Mouse (Mus musculus) kidney, embryonic 16.5 days (tissue): ENCODE data around the gene Kazald1. TPM values are rescaled to one million over a fixed set of nuclear protein-coding genes. Genes with fewer than 3 reads are reported as not detected.

Experiments used
- ATAC-seq: fragments of 200-750 bp; cut with Nextera tagmentation; 2 replicates; pipeline ENCODE4 v1.8.0; 2017; ENCODE audit warnings: moderate TSS enrichment; ENCODE audit not compliant: low FRiP score, low TSS enrichment
- H3K27ac ChIP-seq: fragments of 300-500 bp; sonication (generic); 2 replicates; pipeline ENCODE4 v1.5.1; 2014; ENCODE audit warnings: low read length
- H3K27me3 ChIP-seq: fragments of 300-500 bp; sonication (generic); 2 replicates; pipeline ENCODE4 v1.6.1; 2014; ENCODE audit warnings: low read length, control low read depth, mixed read lengths; ENCODE audit not compliant: insufficient read depth
- H3K36me3 ChIP-seq: fragments of 300-500 bp; sonication (generic); 2 replicates; pipeline ENCODE4 v1.6.1; 2014; ENCODE audit warnings: low read length, control low read depth, mixed read lengths; ENCODE audit not compliant: insufficient read depth
- H3K4me1 ChIP-seq: fragments of 300-500 bp; sonication (generic); 2 replicates; pipeline ENCODE4 v1.6.1; 2014; ENCODE audit warnings: low read length, control low read depth, mixed read lengths; ENCODE audit not compliant: insufficient read depth
- H3K4me2 ChIP-seq: fragments of 300-500 bp; sonication (generic); replicated peaks from 2 replicates; pipeline ENCODE4 v1.6.1; 2014; ENCODE audit warnings: low read depth, low read length
- H3K4me3 ChIP-seq: fragments of 300-500 bp; sonication (generic); 2 replicates; pipeline ENCODE4 v1.5.1; 2014; ENCODE audit warnings: mild to moderate bottlenecking, low read length
- H3K9ac ChIP-seq: fragments of 300-500 bp; sonication (generic); replicated peaks from 2 replicates; pipeline ENCODE4 v1.6.1; 2014; ENCODE audit warnings: low read length
- H3K9me3 ChIP-seq: fragments of 300-500 bp; sonication (generic); 2 replicates; pipeline ENCODE4 v1.6.1; 2016; ENCODE audit warnings: low read length, control low read depth
- WGBS: fragments of 180-500 bp; shearing (Covaris S2); extraction: QIAGEN DNeasy Blood & Tissue Kit; methylation state at CpG from one replicate; pipeline ENCODE4 v1.1.7; 2014; 5-methylcytosine and 5-hydroxymethylcytosine counted together
- polyA plus RNA-seq: library from polyadenylated mRNA; unstranded; fragments of >200 nt; fragmentation: Nextera tagmentation; extraction: Ambion mirVana; gene quantifications from 2 replicates; pipeline ENCODE4 v1.2.1, GENCODE M21; 2015

Gene Kazald1
- 14.6 and 18.4 TPM in 2 replicates for polyA plus RNA-seq

DNA sequence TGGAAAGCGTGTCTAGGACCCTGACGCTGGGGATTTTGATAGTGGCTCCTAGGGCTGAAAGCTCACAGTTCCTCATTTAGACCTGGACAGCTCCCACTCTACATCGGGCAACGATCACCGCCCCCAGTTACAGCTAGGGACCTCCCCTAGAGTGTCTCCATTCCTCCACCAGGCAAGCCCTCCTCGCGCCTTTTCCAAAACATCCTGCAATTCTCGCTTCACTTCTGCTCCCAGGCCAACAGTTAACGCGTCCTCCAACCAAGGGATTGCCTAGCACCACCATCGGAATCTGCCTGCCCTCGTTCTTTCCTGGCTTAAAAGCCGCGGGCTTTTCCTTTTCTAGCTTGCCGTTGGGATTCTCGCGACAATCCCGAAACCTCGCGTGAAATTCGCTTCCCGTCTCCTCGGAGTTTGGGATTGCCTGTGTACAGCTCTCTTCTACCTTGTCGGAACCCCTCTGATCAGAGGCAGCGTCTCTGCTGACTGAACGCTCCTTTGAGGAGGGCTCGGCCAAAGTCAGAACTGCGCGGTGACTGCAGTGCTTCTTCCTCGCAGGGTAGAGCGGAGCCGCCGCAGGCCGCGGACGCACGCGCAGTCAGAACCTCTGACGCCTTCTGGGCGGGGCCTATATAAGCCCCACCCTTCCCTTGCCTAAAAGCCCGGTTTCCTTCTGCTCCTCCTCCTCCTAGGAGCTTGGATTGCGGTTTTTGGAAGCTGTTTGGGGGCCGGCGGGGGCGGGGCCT, at the start of gene Kazald1:
TSS of gene Kazald1 (plus strand) at position 662 of the 743 bp plus-strand sequence.
- Histone ChIP-seq H3K27ac (peak within 1 kb of the TSS; percentile 98), H3K9me3 (no peaks in the 10 kb centered on the region), H3K4me1 (peaks cover 35% of the 10 kb centered on the region), H3K4me2 (peak within 1 kb of the TSS; percentile 99), H3K36me3 (no peaks in the 10 kb centered on the region), H3K9ac (peak within 1 kb of the TSS; percentile 93), H3K27me3 (peaks cover 54% of the 10 kb centered on the region), H3K4me3 (peak within 1 kb of the TSS; percentile 81)
- under 1% methylated on average over 45 of the region's 45 CpGs for WGBS
- ATAC-seq: peak; percentile 80

DNA sequence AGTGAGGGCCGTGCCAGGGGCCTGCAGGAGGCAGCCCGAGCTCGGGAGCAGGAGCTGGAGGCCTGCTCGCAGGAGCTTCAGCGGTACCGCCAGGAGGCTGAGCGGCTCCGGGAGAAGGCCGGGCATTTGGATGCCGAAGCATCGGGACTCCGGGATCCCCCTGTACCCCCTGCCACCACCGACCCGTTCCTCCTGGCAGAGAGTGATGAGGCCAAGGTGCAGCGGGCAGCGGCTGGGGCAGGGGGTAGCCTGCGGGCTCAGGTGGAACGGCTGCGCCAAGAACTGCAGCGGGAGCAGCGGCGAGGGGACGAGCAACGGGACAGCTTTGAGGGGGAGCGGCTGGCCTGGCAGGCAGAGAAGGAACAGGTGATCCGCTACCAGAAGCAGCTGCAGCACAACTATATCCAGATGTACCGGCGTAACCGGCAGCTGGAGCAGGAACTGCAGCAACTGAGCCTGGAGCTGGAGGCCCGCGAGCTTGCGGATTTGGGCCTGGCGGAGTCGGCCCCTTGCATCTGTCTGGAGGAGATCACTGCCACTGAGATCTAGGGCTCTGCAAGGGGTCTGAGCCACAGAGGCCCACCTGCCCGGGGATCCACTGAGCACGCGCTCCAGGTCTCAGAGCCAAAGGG, 49.0 kb upstream of the Kazald1 start:
- Histone ChIP-seq H3K4me3 (no peak overlapping the region), H3K9me3 (no peaks in the 10 kb centered on the region), H3K4me1 (peaks cover 29% of the 10 kb centered on the region), H3K9ac (no peak overlapping the region), H3K27me3 (no peaks in the 10 kb centered on the region), H3K4me2 (no peak overlapping the region), H3K36me3 (peaks cover 68% of the 10 kb centered on the region), H3K27ac (no peak overlapping the region)
- ATAC-seq: no peak
- 92% methylated on average over 37 of the region's 37 CpGs for WGBS

DNA sequence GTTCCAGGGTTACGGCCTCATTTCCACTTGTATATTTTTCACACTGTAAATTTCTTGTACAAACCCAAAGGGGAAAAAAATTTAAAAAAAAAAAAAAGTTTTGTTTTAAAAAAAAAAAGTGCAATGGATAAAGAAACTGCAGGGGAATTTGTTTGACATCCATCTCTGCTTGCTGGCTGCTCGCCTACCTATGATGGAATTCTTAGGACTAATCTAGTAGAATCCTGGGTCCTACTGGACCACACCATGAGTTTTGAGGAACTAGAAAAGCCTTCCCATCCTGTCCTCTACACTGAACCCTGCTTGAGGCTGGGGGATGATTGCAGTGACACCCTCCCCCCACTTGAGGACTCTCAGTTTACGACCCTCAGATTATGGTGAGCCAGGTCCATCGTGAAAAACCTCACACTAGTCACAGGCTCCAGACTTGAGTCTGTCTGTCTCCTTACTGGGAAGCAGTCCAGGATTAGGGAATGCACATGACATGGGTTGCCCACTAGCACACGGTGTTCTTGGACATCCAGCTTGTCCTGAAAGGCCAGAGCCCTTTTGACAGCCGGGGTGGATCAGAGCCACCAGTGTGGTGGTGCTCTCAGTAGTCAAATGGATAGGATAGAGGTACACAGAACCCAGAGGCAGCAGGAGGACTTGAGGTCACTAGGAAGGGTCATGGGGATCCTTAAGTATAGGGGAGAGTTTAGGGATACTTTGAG, 47.9 kb upstream of the Kazald1 start:
- WGBS: 61% methylated on average over 6 of the region's 6 CpGs
- H3K4me1 ChIP-seq: peaks cover 26% of the 10 kb centered on the region
- H3K27ac ChIP-seq: no peak overlapping the region
- ATAC-seq: no peak
- no peak overlapping the region for H3K4me2 ChIP-seq
- H3K9ac ChIP-seq: no peak overlapping the region
- H3K9me3 ChIP-seq: no peaks in the 10 kb centered on the region
- no peak overlapping the region for H3K4me3 ChIP-seq
- H3K27me3 ChIP-seq: no peaks in the 10 kb centered on the region
- peaks cover 59% of the 10 kb centered on the region for H3K36me3 ChIP-seq

DNA sequence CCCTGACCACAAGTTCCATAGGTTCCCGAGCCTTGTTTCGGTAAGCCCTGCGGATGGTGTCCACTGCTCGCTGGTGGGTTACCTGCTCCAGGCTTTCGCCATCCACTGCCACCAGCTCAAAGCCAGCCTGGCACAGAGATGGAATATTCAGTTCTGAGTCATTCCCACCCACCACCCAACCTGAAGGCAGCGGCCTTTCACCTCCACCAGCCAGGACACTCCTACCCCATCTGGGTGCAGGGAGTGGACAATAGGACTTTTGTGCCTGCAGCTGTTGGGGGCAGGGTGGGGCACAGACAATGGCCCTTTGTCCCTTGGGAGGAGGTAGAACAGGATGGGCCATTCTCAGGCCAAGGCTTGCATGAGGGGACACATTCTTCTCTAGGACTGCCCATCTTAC, 47.2 kb upstream of the Kazald1 start:
- H3K4me3 ChIP-seq: no peak overlapping the region
- WGBS: 94% methylated on average over 6 of the region's 6 CpGs
- H3K36me3 ChIP-seq: peaks cover 54% of the 10 kb centered on the region

DNA sequence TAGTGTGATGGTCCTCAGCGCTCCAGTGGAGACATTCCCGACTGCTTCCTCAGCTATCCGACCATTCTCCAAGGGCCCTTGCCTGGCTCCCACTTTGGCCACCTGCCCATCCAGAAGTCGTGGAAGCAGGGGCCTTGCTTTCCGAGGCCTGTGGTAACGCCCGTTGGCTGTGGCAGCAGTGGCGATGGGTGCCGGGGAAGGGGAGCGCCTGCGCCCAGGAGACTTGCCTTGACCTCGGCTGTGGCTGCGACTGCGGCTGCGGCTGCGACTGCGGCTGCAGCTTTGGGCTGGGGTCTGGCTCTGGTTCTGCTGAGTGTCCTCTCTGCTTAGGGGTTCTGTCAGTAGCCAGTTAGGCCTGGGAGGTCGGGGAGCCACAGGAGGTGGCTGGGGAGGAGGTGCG, 46.3 kb upstream of the Kazald1 start:
- Histone ChIP-seq H3K9ac (no peak overlapping the region), H3K4me2 (no peak overlapping the region), H3K27ac (no peak overlapping the region), H3K27me3 (no peaks in the 10 kb centered on the region), H3K4me3 (no peak overlapping the region), H3K36me3 (peaks cover 48% of the 10 kb centered on the region), H3K9me3 (no peaks in the 10 kb centered on the region), H3K4me1 (peaks cover 29% of the 10 kb centered on the region)
- WGBS: 62% methylated on average over 19 of the region's 19 CpGs
- no peak for ATAC-seq

More for the DNA sequence above, 47.2 kb upstream of the Kazald1 start:
- no peak overlapping the region for H3K27ac ChIP-seq
- H3K4me2 ChIP-seq: no peak overlapping the region
- H3K27me3 ChIP-seq: no peaks in the 10 kb centered on the region
- peaks cover 31% of the 10 kb centered on the region for H3K4me1 ChIP-seq
- no peak overlapping the region for H3K9ac ChIP-seq
- no peaks in the 10 kb centered on the region for H3K9me3 ChIP-seq
- no peak for ATAC-seq

DNA sequence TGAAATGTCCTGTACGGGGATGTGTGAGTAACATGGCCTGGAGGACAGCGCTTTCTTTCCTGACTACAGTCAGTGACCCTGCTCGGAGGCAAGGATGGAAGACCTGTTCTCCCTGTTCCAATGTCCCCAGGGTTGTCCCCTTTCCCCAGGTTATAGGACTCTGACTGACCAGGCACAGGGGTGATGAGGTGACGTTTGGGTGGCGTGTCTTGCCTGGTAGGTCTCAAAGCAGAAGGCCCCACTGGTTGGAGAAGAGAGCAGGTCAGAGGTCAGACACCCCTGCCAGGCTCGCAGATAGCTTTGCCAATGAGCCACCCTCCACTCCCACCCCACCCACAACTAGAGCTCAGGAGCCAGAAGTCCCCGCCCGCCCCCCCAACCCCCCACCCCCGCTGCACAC, 45.5 kb upstream of the Kazald1 start:
- Histone ChIP-seq H3K9ac (no peak overlapping the region), H3K4me1 (peaks cover 26% of the 10 kb centered on the region), H3K27ac (no peak overlapping the region), H3K9me3 (no peaks in the 10 kb centered on the region), H3K36me3 (peaks cover 42% of the 10 kb centered on the region), H3K27me3 (no peaks in the 10 kb centered on the region), H3K4me3 (no peak overlapping the region), H3K4me2 (no peak overlapping the region)
- no peak for ATAC-seq
- 59% methylated on average over 7 of the region's 9 CpGs for WGBS

DNA sequence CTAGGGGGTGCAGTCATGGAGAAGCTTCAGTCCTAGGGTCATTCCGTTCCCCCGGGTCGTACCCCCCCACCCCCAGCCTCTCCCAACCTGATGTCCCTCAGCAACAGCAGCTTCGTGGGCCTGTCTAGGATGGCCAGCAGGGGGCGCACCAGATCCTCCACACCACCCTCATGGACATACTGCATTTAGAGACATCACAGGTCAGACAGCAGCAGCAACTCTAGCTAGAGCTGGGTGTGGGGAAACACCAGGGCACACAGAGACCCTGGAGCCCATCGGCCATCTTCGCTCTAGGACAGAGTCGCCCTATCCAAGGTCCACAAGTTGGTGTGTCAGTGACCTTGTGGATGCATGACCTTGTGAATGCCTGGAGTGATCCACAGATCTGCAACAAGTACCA, 44.9 kb upstream of the Kazald1 start:
- 29% methylated on average over 8 of the region's 8 CpGs for WGBS
- no peak overlapping the region for H3K4me3 ChIP-seq
- no peaks in the 10 kb centered on the region for H3K27me3 ChIP-seq
- peaks cover 37% of the 10 kb centered on the region for H3K36me3 ChIP-seq
- no peak overlapping the region for H3K4me2 ChIP-seq
- H3K27ac ChIP-seq: no peak overlapping the region
- H3K9ac ChIP-seq: no peak overlapping the region
- H3K9me3 ChIP-seq: no peaks in the 10 kb centered on the region
- H3K4me1 ChIP-seq: peaks cover 26% of the 10 kb centered on the region
- peak; percentile 33 for ATAC-seq

DNA sequence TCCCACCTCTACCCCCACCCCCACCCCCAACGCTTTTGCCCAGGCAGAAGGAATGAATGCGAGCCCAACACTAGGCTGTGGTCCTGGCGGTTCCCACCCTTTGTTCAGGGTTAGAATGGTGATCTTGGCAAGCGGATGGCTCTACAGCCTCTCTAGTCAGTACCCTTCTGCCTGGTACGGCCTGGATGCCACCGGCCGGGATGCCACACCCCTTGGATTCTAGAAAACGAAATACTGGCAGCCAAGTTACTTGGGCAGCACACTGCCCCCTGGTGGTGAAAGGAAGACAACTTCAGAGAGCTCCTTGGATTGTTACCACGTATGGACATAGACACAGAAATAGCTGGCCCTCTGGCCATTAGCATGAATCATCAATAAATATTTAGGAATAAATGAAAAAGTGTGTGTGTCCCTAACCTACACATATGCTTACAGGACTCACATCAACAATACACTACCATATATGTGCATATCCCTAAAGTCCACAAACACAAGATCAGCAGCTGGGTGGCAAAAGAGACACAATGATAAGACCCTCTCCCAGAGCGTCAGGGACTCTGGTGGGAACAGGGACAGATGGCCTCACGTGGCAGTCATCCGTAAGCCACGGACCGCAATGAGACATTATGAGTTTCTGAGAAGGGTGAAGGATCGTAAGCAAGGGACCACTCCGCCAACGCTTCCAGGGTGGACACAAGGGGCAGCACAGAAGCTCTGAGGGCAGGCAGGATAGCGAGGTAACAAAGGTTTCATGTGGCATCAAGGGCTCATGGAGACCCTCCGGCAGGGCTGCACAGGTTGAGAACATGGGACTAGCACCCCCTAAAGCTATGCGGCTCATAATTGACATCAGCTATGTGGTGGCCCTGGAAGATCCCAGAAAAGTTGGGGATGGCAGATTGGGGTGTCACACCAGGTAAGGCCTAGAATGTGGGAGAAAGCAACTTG, 44.0 kb upstream of the Kazald1 start:
- Histone ChIP-seq H3K27ac (no peak overlapping the region), H3K4me1 (peaks cover 26% of the 10 kb centered on the region), H3K4me2 (peak overlapping the region; percentile 42), H3K27me3 (no peaks in the 10 kb centered on the region), H3K4me3 (peak overlapping the region; percentile 14), H3K36me3 (peaks cover 27% of the 10 kb centered on the region), H3K9me3 (no peaks in the 10 kb centered on the region), H3K9ac (no peak overlapping the region)
- WGBS: 39% methylated on average over 20 of the region's 20 CpGs
- ATAC-seq: peak; percentile 16; the same call in 1 of the 2 replicates

DNA sequence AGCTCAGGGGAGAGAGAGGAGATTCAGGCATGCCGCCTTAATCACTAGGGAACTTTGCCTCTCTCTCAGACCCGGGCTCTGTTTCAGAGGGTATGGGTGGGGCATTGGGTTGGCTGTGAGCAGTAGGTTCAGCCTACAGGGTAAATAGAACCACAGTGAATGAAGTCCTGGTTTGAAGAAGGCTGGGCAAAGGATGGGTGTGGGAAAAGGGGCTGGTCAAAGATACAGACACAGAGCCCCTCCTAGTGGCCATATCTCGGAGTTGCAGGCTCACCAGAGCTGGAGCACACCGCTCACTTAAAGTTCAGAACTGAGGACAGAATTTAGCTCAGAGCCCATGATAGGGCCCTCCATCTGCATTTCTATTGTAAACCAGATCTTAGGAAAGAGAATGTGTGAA, 43.3 kb upstream of the Kazald1 start:
- Histone ChIP-seq H3K27ac (no peak overlapping the region), H3K9ac (no peak overlapping the region), H3K27me3 (no peaks in the 10 kb centered on the region), H3K4me3 (no peak overlapping the region), H3K36me3 (peaks cover 20% of the 10 kb centered on the region), H3K4me2 (no peak overlapping the region), H3K4me1 (peaks cover 26% of the 10 kb centered on the region), H3K9me3 (no peaks in the 10 kb centered on the region)
- ATAC-seq: peak; percentile 43; the same call in 1 of the 2 replicates
- 20% methylated on average over 4 of the region's 4 CpGs for WGBS
